Mouse (Mus musculus): Measurements from ENCODE around the gene Gm11172. TPM values are rescaled to one million over a fixed set of nuclear protein-coding genes. Genes with fewer than 3 reads are reported as not detected.

The Gm11172 gene
- polyA plus RNA-seq, 1 experiment from 2014 or later, result not detected

GRCm38 (mm10) chr16:10773543-10773942, 39.2 kb upstream of the Gm11172 start:
- H3K27me3 ChIP-seq (replicated peaks; ENCODE audit: control insufficient read depth, insufficient read depth, low read length), result no peaks in the 10 kb centered on the region
- WGBS, result 65% methylated on average over 8 of the region's 8 CpGs
- H3K27ac ChIP-seq (replicated peaks; ENCODE audit: low read depth, low read length), result no peak overlapping the region
- H3K9me3 ChIP-seq (ENCODE audit: control insufficient read depth, low read length), result no peaks in the 10 kb centered on the region
- H3K4me3 ChIP-seq (ENCODE audit: low read depth, low read length), result no peak overlapping the region
- H3K4me2 ChIP-seq (ENCODE audit: low read depth, low read length), result no peak overlapping the region
- H3K9ac ChIP-seq (ENCODE audit: low read depth, low read length), result no peak overlapping the region
- H3K4me1 ChIP-seq (ENCODE audit: control insufficient read depth, insufficient read depth, low read length), result peaks cover 5% of the 10 kb centered on the region
- DNase-seq (ENCODE audit: low spot score) (no peak), ATAC-seq (ENCODE audit: low read depth) (no peak)
- no peaks in the 10 kb centered on the region for H3K36me3 ChIP-seq (ENCODE audit: control insufficient read depth, insufficient read depth, low read length)

GRCm38 (mm10) chr16:10774726-10775125, 38.0 kb upstream of the Gm11172 start:
- H3K27ac ChIP-seq (replicated peaks; ENCODE audit: low read depth, low read length), result no peak overlapping the region
- H3K9ac ChIP-seq (ENCODE audit: low read depth, low read length), result no peak overlapping the region
- 77% methylated on average over 4 of the region's 4 CpGs for WGBS
- ATAC-seq (ENCODE audit: low read depth), result no peak
- no peak for DNase-seq (ENCODE audit: low spot score)
- peaks cover 5% of the 10 kb centered on the region for H3K4me1 ChIP-seq (ENCODE audit: control insufficient read depth, insufficient read depth, low read length)
- no peaks in the 10 kb centered on the region for H3K36me3 ChIP-seq (ENCODE audit: control insufficient read depth, insufficient read depth, low read length)
- no peak overlapping the region for H3K4me3 ChIP-seq (ENCODE audit: low read depth, low read length)
- H3K4me2 ChIP-seq (ENCODE audit: low read depth, low read length), result no peak overlapping the region
- no peaks in the 10 kb centered on the region for H3K9me3 ChIP-seq (ENCODE audit: control insufficient read depth, low read length)
- no peaks in the 10 kb centered on the region for H3K27me3 ChIP-seq (replicated peaks; ENCODE audit: control insufficient read depth, insufficient read depth, low read length)

GRCm38 (mm10) chr16:10776322-10776721, 36.4 kb upstream of the Gm11172 start:
- peaks cover 11% of the 10 kb centered on the region for H3K4me1 ChIP-seq (ENCODE audit: control insufficient read depth, insufficient read depth, low read length)
- no peak overlapping the region for H3K27ac ChIP-seq (replicated peaks; ENCODE audit: low read depth, low read length)
- H3K9ac ChIP-seq (ENCODE audit: low read depth, low read length), result no peak overlapping the region
- ATAC-seq (ENCODE audit: low read depth) (no peak), DNase-seq (ENCODE audit: low spot score) (no peak)
- no peak overlapping the region for H3K4me3 ChIP-seq (ENCODE audit: low read depth, low read length)
- H3K36me3 ChIP-seq (ENCODE audit: control insufficient read depth, insufficient read depth, low read length), result no peaks in the 10 kb centered on the region
- WGBS, result 46% methylated on average over 7 of the region's 7 CpGs
- no peak overlapping the region for H3K4me2 ChIP-seq (ENCODE audit: low read depth, low read length)
- no peaks in the 10 kb centered on the region for H3K9me3 ChIP-seq (ENCODE audit: control insufficient read depth, low read length)
- no peaks in the 10 kb centered on the region for H3K27me3 ChIP-seq (replicated peaks; ENCODE audit: control insufficient read depth, insufficient read depth, low read length)

GRCm38 (mm10) chr16:10777579-10778160, 35.0 kb upstream of the Gm11172 start:
- no peaks in the 10 kb centered on the region for H3K36me3 ChIP-seq (ENCODE audit: control insufficient read depth, insufficient read depth, low read length)
- 65% methylated on average over 5 of the region's 5 CpGs for WGBS
- no peaks in the 10 kb centered on the region for H3K27me3 ChIP-seq (replicated peaks; ENCODE audit: control insufficient read depth, insufficient read depth, low read length)
- no peaks in the 10 kb centered on the region for H3K9me3 ChIP-seq (ENCODE audit: control insufficient read depth, low read length)
- H3K4me3 ChIP-seq (ENCODE audit: low read depth, low read length), result no peak overlapping the region
- no peak for DNase-seq (ENCODE audit: low spot score)
- H3K4me1 ChIP-seq (ENCODE audit: control insufficient read depth, insufficient read depth, low read length), result peaks cover 23% of the 10 kb centered on the region
- H3K9ac ChIP-seq (ENCODE audit: low read depth, low read length), result no peak overlapping the region
- no peak overlapping the region for H3K27ac ChIP-seq (replicated peaks; ENCODE audit: low read depth, low read length)
- H3K4me2 ChIP-seq (ENCODE audit: low read depth, low read length), result no peak overlapping the region
- no peak for ATAC-seq (ENCODE audit: low read depth)

- Histone ChIP-seq H3K27ac (replicated peaks; ENCODE audit: low read depth, low read length) (peak overlapping the region; percentile 74), H3K4me1 (ENCODE audit: control insufficient read depth, insufficient read depth, low read length) (peaks cover 36% of the 10 kb centered on the region), H3K27me3 (replicated peaks; ENCODE audit: control insufficient read depth, insufficient read depth, low read length) (no peaks in the 10 kb centered on the region), H3K9me3 (ENCODE audit: control insufficient read depth, low read length) (no peaks in the 10 kb centered on the region), H3K4me2 (ENCODE audit: low read depth, low read length) (no peak overlapping the region), H3K4me3 (ENCODE audit: low read depth, low read length) (no peak overlapping the region), H3K9ac (ENCODE audit: low read depth, low read length) (no peak overlapping the region), H3K36me3 (ENCODE audit: control insufficient read depth, insufficient read depth, low read length) (no peaks in the 10 kb centered on the region)
- WGBS, result 38% methylated on average over 5 of the region's 5 CpGs
- ATAC-seq (ENCODE audit: low read depth) (no peak), DNase-seq (ENCODE audit: low spot score) (peak; percentile 47)
Observed at GRCm38 (mm10) chr16:10780631-10781120, 32.0 kb upstream of the Gm11172 start.

- no peak for ATAC-seq (ENCODE audit: low read depth)
- peak; percentile 83 for DNase-seq (ENCODE audit: low spot score)
- WGBS, result 21% methylated on average over 9 of the region's 9 CpGs
- Histone ChIP-seq H3K4me1 (ENCODE audit: control insufficient read depth, insufficient read depth, low read length) (peaks cover 39% of the 10 kb centered on the region), H3K4me3 (ENCODE audit: low read depth, low read length) (no peak overlapping the region), H3K27me3 (replicated peaks; ENCODE audit: control insufficient read depth, insufficient read depth, low read length) (no peaks in the 10 kb centered on the region), H3K27ac (replicated peaks; ENCODE audit: low read depth, low read length) (peak overlapping the region; percentile 74), H3K9me3 (ENCODE audit: control insufficient read depth, low read length) (no peaks in the 10 kb centered on the region), H3K36me3 (ENCODE audit: control insufficient read depth, insufficient read depth, low read length) (no peaks in the 10 kb centered on the region), H3K4me2 (ENCODE audit: low read depth, low read length) (peak overlapping the region; percentile 91), H3K9ac (ENCODE audit: low read depth, low read length) (peak overlapping the region; percentile 83; the same call in 1 of the 2 replicates)
Observed at GRCm38 (mm10) chr16:10781862-10782371, 30.8 kb upstream of the Gm11172 start.

GRCm38 (mm10) chr16:10782377-10783151, 30.2 kb upstream of the Gm11172 start:
- Histone ChIP-seq H3K9ac (ENCODE audit: low read depth, low read length) (peak overlapping the region; percentile 83), H3K9me3 (ENCODE audit: control insufficient read depth, low read length) (no peaks in the 10 kb centered on the region), H3K4me1 (ENCODE audit: control insufficient read depth, insufficient read depth, low read length) (peaks cover 39% of the 10 kb centered on the region), H3K36me3 (ENCODE audit: control insufficient read depth, insufficient read depth, low read length) (no peaks in the 10 kb centered on the region), H3K27me3 (replicated peaks; ENCODE audit: control insufficient read depth, insufficient read depth, low read length) (no peaks in the 10 kb centered on the region), H3K4me2 (ENCODE audit: low read depth, low read length) (peak overlapping the region; percentile 91), H3K4me3 (ENCODE audit: low read depth, low read length) (peak overlapping the region; percentile 80), H3K27ac (replicated peaks; ENCODE audit: low read depth, low read length) (peak overlapping the region; percentile 74; the same call in 1 of the 2 replicates)
- no peak for ATAC-seq (ENCODE audit: low read depth)
- 40% methylated on average over 6 of the region's 6 CpGs for WGBS
- DNase-seq (ENCODE audit: low spot score), result no peak

- Histone ChIP-seq H3K27me3 (replicated peaks; ENCODE audit: control insufficient read depth, insufficient read depth, low read length) (no peaks in the 10 kb centered on the region), H3K4me2 (ENCODE audit: low read depth, low read length) (peak overlapping the region; percentile 91), H3K27ac (replicated peaks; ENCODE audit: low read depth, low read length) (peak overlapping the region; percentile 74; the same call in 1 of the 2 replicates), H3K36me3 (ENCODE audit: control insufficient read depth, insufficient read depth, low read length) (no peaks in the 10 kb centered on the region), H3K9ac (ENCODE audit: low read depth, low read length) (peak overlapping the region; percentile 83), H3K4me1 (ENCODE audit: control insufficient read depth, insufficient read depth, low read length) (peaks cover 39% of the 10 kb centered on the region), H3K4me3 (ENCODE audit: low read depth, low read length) (peak overlapping the region; percentile 80), H3K9me3 (ENCODE audit: control insufficient read depth, low read length) (no peaks in the 10 kb centered on the region)
- 29% methylated on average over 1 of the region's 1 CpGs for WGBS
- DNase-seq (ENCODE audit: low spot score), result no peak
- ATAC-seq (ENCODE audit: low read depth), result no peak
Observed at GRCm38 (mm10) chr16:10783152-10783434, 29.6 kb upstream of the Gm11172 start.

All from embryonic facial prominence, embryonic 14.5 days (tissue).